Mouse (Mus musculus): Measurements from ENCODE around the gene Insig2.

Gene Insig2

GRCm38 (mm10) chr1:121326591-121327343 is 5.6 kb downstream of the Insig2 start:
- DNase-seq (ENCODE audit: low spot score in 2 of 2): no peak

- DNase-seq (ENCODE audit: low spot score in 2 of 2): no peak
These were observed 8.9 kb downstream of the Insig2 start for GRCm38 (mm10) chr1:121323501-121323900.

GRCm38 (mm10) chr1:121314766-121315428 is 17.5 kb downstream of the Insig2 start:
- no peak for DNase-seq (ENCODE audit: low spot score in 2 of 2)

- no peak for DNase-seq (ENCODE audit: low spot score in 2 of 2)
These were observed 19.2 kb downstream of the Insig2 start for GRCm38 (mm10) chr1:121313181-121313580.

GRCm38 (mm10) chr1:121312326-121312725 is 20.1 kb downstream of the Insig2 start:
- no peak for DNase-seq (ENCODE audit: low spot score in 2 of 2)

- no peak for DNase-seq (ENCODE audit: low spot score in 2 of 2)
These were observed 35.6 kb downstream of the Insig2 start for GRCm38 (mm10) chr1:121296717-121297255.

GRCm38 (mm10) chr1:121293571-121293970 is 38.8 kb downstream of the Insig2 start:
- no peak for DNase-seq (ENCODE audit: low spot score in 2 of 2)

- no peak for DNase-seq (ENCODE audit: low spot score in 2 of 2)
These were observed 41.5 kb downstream of the Insig2 start for GRCm38 (mm10) chr1:121290841-121291240.

- DNase-seq (ENCODE audit: low spot score in 2 of 2): no peak
These were observed 42.0 kb downstream of the Insig2 start for GRCm38 (mm10) chr1:121290340-121290739.

GRCm38 (mm10) chr1:121284197-121284596 is 48.2 kb downstream of the Insig2 start:
- DNase-seq (ENCODE audit: low spot score in 2 of 2): no peak

- no peak for DNase-seq (ENCODE audit: low spot score in 2 of 2)
These were observed 51.9 kb downstream of the Insig2 start for GRCm38 (mm10) chr1:121280501-121280900.

GRCm38 (mm10) chr1:121278370-121278769 is 54.0 kb downstream of the Insig2 start:
- DNase-seq (ENCODE audit: low spot score in 2 of 2): no peak

- no peak for DNase-seq (ENCODE audit: low spot score in 2 of 2)
These were observed 54.9 kb downstream of the Insig2 start for GRCm38 (mm10) chr1:121277466-121277865.

- no peak for DNase-seq (ENCODE audit: low spot score in 2 of 2)
These were observed 56.4 kb downstream of the Insig2 start for GRCm38 (mm10) chr1:121275961-121276506.

- DNase-seq (ENCODE audit: low spot score in 2 of 2): no peak
These were observed 72.1 kb downstream of the Insig2 start for GRCm38 (mm10) chr1:121260171-121260741.

Measured in frontal cortex, postnatal 10 days (tissue).